Mouse (Mus musculus): ENCODE data around the gene Eif6. TPM values are rescaled to one million over a fixed set of nuclear protein-coding genes. Genes with fewer than 3 reads are reported as not detected.

Eif6 gene
- polyA plus RNA-seq, 1 experiment from 2014 or later: 210 TPM

DNA sequence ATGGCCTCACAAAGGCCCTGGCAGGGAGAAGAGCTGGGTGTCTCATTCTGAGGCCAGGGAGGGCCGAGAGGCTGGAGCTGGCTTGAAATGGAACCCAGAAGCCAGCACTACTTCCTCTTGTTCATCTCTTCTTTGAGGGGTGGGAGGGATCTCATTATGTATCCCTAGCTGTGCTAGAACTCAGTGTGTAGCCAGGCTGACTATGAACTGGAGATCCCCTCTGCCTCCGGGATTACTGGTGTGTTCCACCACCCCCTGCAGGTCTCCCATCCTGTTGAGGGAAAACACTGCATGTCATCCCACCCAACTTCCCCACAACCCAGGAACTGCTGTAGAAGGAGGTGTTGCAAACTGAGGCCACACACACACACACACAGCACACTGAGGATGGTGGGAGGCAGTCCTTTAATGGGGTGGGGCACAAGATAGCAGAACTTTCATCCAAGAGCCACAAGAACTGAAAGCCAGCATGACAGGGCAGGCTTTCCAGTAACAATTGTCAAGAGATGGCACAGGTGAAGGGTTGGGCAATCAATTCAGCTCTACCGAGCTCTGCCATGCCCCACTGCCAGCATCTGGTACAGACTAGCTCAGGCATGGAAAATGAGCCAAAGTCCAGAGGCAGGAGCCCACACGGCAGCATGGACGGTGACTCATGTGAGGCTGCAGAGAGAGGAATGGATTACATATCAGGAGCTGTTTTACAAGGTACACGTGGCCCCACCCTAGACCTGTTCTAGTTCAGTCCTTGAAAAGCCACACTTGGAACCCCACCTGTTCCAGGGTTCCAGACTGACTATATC, 7.1 kb downstream of the Eif6 start:
- Histone ChIP-seq H3K9ac (peak overlapping the region; percentile 73; the same call in 1 of the 2 replicates), H3K9me3 (replicated peaks) (no peaks in the 10 kb centered on the region), H3K4me1 (peaks cover 18% of the 10 kb centered on the region), H3K4me2 (peak overlapping the region; percentile 92), H3K27ac (peak overlapping the region; percentile 77), H3K4me3 (replicated peaks) (peak overlapping the region; percentile 73), H3K27me3 (no peaks in the 10 kb centered on the region), H3K36me3 (peaks cover 49% of the 10 kb centered on the region)
- ATAC-seq (replicated peaks; ENCODE audit: low FRiP score): no peak; the same call in none of the 2 replicates
- 58% methylated on average over 6 of the region's 6 CpGs for WGBS

DNA sequence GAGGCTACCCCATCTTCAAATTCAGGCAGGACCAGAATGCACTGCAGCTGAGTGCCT, 7.5 kb downstream of the Eif6 start, which contains the start of gene BC029722:
Gene BC029722 (minus strand): TSS at position 35 of the 57 bp plus-strand sequence.
- peaks cover 18% of the 10 kb centered on the region for H3K4me1 ChIP-seq
- no peak for ATAC-seq (replicated peaks; ENCODE audit: low FRiP score)
- peak within 1 kb of the TSS; percentile 92 for H3K4me2 ChIP-seq
- H3K4me3 ChIP-seq (replicated peaks): peak within 1 kb of the TSS; percentile 73
- H3K27me3 ChIP-seq: no peaks in the 10 kb centered on the region
- peak within 1 kb of the TSS; percentile 73 for H3K9ac ChIP-seq
- no peaks in the 10 kb centered on the region for H3K9me3 ChIP-seq (replicated peaks)
- H3K27ac ChIP-seq: peak within 1 kb of the TSS; percentile 77
- peaks cover 49% of the 10 kb centered on the region for H3K36me3 ChIP-seq

DNA sequence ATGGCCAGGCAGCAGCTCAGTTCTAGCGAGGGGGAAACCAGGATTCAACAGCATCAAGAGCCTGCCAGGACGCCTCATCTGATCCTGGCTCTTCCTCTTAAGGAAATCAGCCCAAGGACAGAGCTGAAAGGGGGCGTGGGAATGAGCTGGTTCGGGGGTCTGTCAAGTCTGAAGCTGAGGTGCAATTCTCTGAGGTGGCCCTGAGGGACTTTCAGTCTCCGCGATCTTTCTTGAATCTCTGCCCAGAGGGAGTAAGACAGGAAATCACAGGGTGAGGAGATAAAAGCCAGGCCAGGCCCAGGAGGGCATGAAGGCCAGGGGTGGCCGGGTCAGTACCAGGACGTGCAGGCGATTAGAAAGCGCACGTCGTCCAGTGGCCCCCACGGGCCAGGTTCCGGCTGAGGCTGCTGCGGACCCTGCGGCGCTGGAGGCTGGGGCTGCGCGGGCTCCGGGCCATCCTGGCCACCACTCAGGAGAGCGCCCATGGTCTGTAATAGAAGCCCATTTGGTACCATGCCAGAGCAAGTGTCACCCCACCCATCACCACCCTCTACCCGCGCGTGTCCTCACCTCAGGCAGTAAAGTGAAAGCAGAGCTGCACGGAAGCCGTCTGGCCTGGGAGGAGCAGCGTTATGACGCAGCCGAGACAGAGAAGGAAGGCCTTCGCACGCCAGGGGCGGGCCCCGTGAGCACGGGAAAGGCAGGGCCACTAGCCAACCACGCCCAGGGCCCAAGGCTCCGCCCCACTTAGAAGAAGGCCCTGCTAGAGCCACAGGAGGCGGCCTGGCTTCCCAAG, 7.9 kb downstream of the Eif6 start:
- WGBS: 1% methylated on average over 37 of the region's 37 CpGs

DNA sequence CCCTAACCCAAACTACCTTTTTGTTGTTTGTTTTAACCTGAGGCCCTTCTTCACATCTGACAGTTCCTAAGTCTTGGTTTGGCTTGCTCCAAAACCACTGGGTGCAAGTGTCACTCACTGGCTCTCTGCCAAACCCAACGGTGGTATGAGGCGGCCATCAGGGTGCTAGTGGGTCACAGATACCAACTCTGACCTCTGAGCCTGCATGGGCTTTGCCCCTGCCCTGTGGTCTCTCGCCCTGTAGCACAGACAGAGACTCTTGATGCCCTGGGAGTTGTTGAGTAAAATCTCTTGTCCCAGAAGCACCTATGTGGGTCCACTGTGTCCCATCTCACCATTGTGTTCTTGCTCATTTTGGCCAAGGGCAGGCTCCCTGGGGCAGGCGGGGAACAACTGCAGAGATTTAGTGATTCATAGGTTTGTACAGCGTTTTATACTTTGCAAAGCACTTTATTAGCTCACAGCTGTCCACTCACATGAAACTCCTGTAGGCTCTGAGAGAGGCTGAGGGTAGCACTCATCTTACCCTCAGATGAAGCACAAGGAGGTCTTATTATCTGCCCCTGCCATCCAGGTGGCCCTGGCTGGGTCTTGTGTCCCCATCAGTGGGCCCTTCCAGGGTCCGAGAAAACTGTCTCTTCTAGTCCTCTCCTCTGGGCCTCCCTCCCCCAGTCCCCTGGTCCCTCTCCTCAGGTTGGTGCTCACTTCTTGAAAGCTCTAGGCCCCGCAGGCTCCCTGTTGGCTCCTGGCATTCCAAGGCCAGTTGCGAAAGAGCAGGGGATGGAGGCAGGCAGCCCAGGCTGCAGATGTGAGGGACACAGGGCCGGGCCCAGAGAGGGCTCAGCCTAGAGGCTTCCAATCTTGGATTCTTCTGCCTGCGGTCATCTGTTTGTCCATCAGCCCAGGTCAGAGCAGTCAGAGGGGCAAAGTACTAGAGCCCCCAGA, 9.2 kb downstream of the Eif6 start:
- H3K4me2 ChIP-seq: peak overlapping the region; percentile 92; the same call in 1 of the 2 replicates
- H3K4me3 ChIP-seq (replicated peaks): peak overlapping the region; percentile 73; the same call in 1 of the 2 replicates
- H3K27ac ChIP-seq: no peak overlapping the region
- no peaks in the 10 kb centered on the region for H3K27me3 ChIP-seq
- WGBS: 80% methylated on average over 10 of the region's 10 CpGs
- H3K9me3 ChIP-seq (replicated peaks): no peaks in the 10 kb centered on the region
- peaks cover 18% of the 10 kb centered on the region for H3K4me1 ChIP-seq
- 0 out of 2 replicates have a peak overlapping the region, but pooled peaks have one; percentile 21 for H3K9ac ChIP-seq
- H3K36me3 ChIP-seq: peaks cover 33% of the 10 kb centered on the region
- ATAC-seq (replicated peaks; ENCODE audit: low FRiP score): no peak

More for the DNA sequence above, 7.9 kb downstream of the Eif6 start:
- peaks cover 18% of the 10 kb centered on the region for H3K4me1 ChIP-seq
- no peaks in the 10 kb centered on the region for H3K9me3 ChIP-seq (replicated peaks)
- peaks cover 45% of the 10 kb centered on the region for H3K36me3 ChIP-seq
- peak; percentile 96 for ATAC-seq (replicated peaks; ENCODE audit: low FRiP score)
- H3K4me2 ChIP-seq: peak overlapping the region; percentile 92
- no peaks in the 10 kb centered on the region for H3K27me3 ChIP-seq
- peak overlapping the region; percentile 77 for H3K27ac ChIP-seq
- peak overlapping the region; percentile 73 for H3K9ac ChIP-seq
- peak overlapping the region; percentile 73 for H3K4me3 ChIP-seq (replicated peaks)

DNA sequence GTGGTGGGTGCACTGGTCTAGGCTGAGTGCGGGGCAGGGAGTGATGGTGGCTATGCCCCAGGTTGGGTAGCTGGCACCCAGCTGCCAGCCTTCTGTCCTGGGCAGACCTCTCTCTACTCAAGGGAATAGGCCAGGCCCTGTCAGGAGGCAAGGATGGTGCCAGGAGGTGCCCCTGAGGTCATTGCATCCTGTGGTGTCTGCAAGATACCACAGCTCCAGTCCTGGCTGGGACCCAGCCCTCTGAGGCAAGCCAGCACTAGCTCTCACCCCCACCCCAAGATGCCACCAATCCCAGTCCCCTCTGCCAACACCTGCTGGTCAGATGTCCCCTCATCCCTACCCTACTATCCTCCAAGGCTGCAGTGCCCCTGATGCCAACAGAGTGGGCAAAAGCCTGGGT, 10.5 kb downstream of the Eif6 start:
- no peak overlapping the region for H3K9ac ChIP-seq
- no peak overlapping the region for H3K4me2 ChIP-seq
- no peak for ATAC-seq (replicated peaks; ENCODE audit: low FRiP score)
- H3K36me3 ChIP-seq: peaks cover 20% of the 10 kb centered on the region
- H3K27me3 ChIP-seq: no peaks in the 10 kb centered on the region
- no peaks in the 10 kb centered on the region for H3K9me3 ChIP-seq (replicated peaks)
- no peak overlapping the region for H3K27ac ChIP-seq
- WGBS: 100% methylated on average over 1 of the region's 1 CpGs
- no peak overlapping the region for H3K4me3 ChIP-seq (replicated peaks)
- H3K4me1 ChIP-seq: peaks cover 18% of the 10 kb centered on the region

DNA sequence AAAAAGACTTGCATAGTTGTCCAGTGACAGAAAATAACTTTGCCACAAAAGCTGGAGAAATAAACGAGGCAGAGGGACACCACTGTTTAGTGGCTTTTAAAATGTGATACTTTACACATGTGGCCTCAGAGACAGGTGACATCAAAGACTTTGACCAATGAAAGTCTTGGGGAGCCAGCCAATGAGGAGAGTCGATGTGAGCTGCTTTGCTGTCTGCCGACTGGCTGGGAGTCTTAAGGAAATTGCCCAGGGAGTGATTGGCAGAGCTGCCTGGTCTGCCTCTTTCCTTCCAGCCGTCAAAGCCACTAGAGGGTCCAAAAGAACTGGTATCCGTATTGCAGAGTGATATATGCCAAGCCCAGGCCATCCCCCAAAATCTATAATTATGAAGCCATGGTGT, 11.9 kb downstream of the Eif6 start:
- no peak for ATAC-seq (replicated peaks; ENCODE audit: low FRiP score)
- no peak overlapping the region for H3K4me3 ChIP-seq (replicated peaks)
- H3K36me3 ChIP-seq: peaks cover 6% of the 10 kb centered on the region
- no peak overlapping the region for H3K27ac ChIP-seq
- H3K4me2 ChIP-seq: no peak overlapping the region
- H3K4me1 ChIP-seq: peaks cover 17% of the 10 kb centered on the region
- no peaks in the 10 kb centered on the region for H3K9me3 ChIP-seq (replicated peaks)
- WGBS: 17% methylated on average over 5 of the region's 5 CpGs
- no peak overlapping the region for H3K9ac ChIP-seq
- no peaks in the 10 kb centered on the region for H3K27me3 ChIP-seq

DNA sequence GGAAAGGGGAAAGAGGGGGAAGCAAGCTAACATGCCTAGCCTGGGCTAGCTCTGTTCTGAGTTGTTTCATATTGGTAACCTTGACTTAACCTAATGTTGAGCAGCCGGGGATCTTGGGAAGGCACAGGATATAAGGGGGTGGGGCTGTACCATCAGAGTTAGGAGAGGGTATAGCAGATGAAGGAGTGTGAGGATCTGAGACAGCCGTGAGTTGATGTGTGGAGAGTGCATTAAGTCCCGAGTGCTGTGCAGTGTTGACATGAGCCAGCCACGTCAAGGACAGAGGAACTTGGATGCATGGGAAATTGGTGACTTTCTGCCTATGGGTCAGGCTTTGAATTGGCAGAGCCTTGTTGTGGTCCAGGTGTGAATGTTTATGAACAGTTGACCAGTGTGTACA, 14.1 kb downstream of the Eif6 start:
- ATAC-seq (replicated peaks; ENCODE audit: low FRiP score): no peak
- Histone ChIP-seq H3K4me2 (no peak overlapping the region), H3K9me3 (replicated peaks) (no peaks in the 10 kb centered on the region), H3K9ac (no peak overlapping the region), H3K4me3 (replicated peaks) (no peak overlapping the region), H3K4me1 (no peaks in the 10 kb centered on the region), H3K36me3 (no peaks in the 10 kb centered on the region), H3K27ac (no peak overlapping the region), H3K27me3 (no peaks in the 10 kb centered on the region)
- 77% methylated on average over 4 of the region's 4 CpGs for WGBS

DNA sequence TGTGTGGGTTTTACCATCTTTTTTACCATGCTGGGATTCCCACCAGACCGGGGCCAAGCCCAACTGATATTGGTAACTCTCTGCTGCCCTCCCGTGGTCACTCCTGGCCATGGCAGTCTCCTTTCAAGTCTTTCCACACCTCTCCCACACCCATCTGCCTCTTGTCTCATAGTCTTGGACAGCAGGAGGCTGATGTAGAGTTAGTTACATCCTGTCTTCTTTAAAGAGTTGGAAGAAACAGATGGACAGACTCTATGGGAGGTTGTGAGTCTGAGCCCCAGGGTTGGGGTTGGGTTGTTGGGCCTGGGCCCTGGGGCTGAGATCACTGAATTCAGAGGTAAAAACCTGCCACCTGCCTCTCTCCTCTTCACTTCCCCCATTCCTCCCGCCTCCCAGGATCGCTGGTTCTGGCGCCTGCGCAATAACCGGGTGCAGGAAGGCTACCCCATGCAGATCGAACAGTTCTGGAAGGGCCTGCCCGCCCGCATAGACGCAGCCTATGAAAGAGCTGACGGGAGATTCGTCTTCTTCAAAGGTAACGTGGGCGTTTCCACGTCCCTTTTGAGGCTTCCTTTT, 14.8 kb downstream of the Eif6 start:
- Histone ChIP-seq H3K36me3 (no peaks in the 10 kb centered on the region), H3K4me2 (no peak overlapping the region), H3K9ac (no peak overlapping the region), H3K4me3 (replicated peaks) (no peak overlapping the region), H3K9me3 (replicated peaks) (no peaks in the 10 kb centered on the region), H3K27me3 (no peaks in the 10 kb centered on the region), H3K27ac (no peak overlapping the region), H3K4me1 (no peaks in the 10 kb centered on the region)
- no peak for ATAC-seq (replicated peaks; ENCODE audit: low FRiP score)
- 36% methylated on average over 16 of the region's 16 CpGs for WGBS

DNA sequence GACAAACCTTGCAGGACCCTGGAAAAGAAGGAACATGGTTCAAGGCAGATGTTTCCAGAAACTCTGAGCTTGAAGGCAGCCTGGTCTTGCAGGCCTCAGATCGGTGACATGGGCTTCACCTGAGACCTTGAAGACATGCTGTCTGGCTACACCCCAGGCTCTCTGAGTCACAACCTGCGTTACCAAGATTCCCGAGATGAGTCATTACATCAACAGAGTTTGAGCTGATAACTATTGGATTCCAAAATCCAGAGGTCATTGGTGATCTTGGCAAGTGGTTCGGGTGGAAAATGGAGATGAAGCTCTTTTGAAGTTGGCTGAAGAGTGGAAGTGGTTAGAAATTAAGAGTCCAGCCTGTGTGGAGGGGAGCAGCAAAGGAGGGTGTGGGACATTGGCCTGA, 17.1 kb downstream of the Eif6 start:
- H3K4me3 ChIP-seq (replicated peaks): no peak overlapping the region
- H3K27me3 ChIP-seq: no peaks in the 10 kb centered on the region
- H3K9me3 ChIP-seq (replicated peaks): no peaks in the 10 kb centered on the region
- H3K4me2 ChIP-seq: no peak overlapping the region
- ATAC-seq (replicated peaks; ENCODE audit: low FRiP score): no peak
- H3K9ac ChIP-seq: no peak overlapping the region
- H3K36me3 ChIP-seq: no peaks in the 10 kb centered on the region
- WGBS: 83% methylated on average over 4 of the region's 4 CpGs
- no peak overlapping the region for H3K27ac ChIP-seq
- H3K4me1 ChIP-seq: no peaks in the 10 kb centered on the region

DNA sequence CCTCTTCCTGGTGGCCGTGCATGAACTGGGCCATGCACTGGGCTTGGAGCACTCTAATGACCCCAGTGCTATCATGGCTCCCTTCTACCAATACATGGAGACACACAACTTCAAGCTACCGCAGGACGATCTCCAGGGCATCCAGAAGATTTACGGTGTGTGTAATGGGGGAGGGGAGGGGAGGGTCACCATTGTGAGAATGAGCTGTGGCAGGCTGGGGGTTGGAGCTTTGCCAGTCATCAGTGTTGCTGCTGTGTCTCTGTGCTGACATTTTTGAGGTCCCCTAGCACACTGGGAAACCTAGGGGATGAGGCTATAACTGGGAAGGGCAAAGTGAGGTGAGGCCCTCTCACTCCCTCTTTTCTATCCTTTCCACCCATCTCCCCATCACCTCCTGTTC, 19.3 kb downstream of the Eif6 start:
- WGBS: 38% methylated on average over 4 of the region's 4 CpGs
- Histone ChIP-seq H3K9ac (no peak overlapping the region), H3K4me3 (replicated peaks) (no peak overlapping the region), H3K27me3 (no peaks in the 10 kb centered on the region), H3K4me2 (no peak overlapping the region), H3K4me1 (no peaks in the 10 kb centered on the region), H3K36me3 (no peaks in the 10 kb centered on the region), H3K27ac (no peak overlapping the region), H3K9me3 (replicated peaks) (no peaks in the 10 kb centered on the region)
- no peak for ATAC-seq (replicated peaks; ENCODE audit: low FRiP score)

DNA sequence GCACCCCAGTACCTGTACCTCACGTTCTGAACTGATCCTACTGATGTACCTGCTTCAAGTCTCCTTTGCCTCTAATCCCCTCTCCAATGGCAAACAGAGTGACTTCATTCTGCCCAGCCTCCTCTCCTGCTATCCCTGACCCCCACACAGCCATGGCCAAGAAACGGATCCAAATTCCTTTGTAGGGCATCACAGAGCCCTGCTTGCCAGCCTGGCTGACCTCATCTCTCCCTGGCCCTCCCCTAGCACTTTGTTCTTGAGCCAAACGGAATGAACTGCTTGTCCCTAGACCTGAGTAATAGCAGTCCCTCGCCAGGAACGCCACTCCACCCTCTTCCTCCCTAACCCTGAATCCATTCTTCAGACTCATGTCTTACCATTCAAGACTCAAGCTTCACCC, 20.2 kb downstream of the Eif6 start:
- H3K9me3 ChIP-seq (replicated peaks): no peaks in the 10 kb centered on the region

DNA sequence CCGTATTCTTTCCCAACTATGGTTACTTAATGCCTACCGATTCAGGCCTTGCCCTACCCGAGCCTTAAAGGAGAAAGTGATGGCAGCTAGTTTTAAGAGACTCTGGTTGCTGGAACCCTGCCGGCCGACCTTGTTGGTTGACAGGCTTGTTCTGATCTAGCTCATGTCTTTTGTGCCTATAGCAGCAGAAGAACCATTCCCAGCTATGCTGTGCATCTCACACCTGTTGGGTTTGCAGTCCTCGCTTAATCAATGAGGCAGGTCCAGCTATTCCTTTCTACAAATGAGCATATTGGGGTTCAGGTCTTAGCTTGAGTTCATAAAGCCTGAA, 20.8 kb downstream of the Eif6 start:
- Histone ChIP-seq H3K36me3 (no peaks in the 10 kb centered on the region), H3K4me1 (no peaks in the 10 kb centered on the region), H3K4me3 (replicated peaks) (no peak overlapping the region), H3K9ac (no peak overlapping the region), H3K9me3 (replicated peaks) (no peaks in the 10 kb centered on the region), H3K27me3 (no peaks in the 10 kb centered on the region), H3K4me2 (no peak overlapping the region), H3K27ac (no peak overlapping the region)
- 89% methylated on average over 6 of the region's 6 CpGs for WGBS
- ATAC-seq (replicated peaks; ENCODE audit: low FRiP score): no peak

More for the DNA sequence above, 20.2 kb downstream of the Eif6 start:
- no peaks in the 10 kb centered on the region for H3K36me3 ChIP-seq
- no peak overlapping the region for H3K4me3 ChIP-seq (replicated peaks)
- no peak for ATAC-seq (replicated peaks; ENCODE audit: low FRiP score)
- no peak overlapping the region for H3K4me2 ChIP-seq
- no peak overlapping the region for H3K9ac ChIP-seq
- 61% methylated on average over 5 of the region's 5 CpGs for WGBS
- no peak overlapping the region for H3K27ac ChIP-seq
- no peaks in the 10 kb centered on the region for H3K27me3 ChIP-seq
- no peaks in the 10 kb centered on the region for H3K4me1 ChIP-seq

All from kidney, embryonic 15.5 days (tissue).